Mouse (Mus musculus): ENCODE measurements around the gene Heca.
"Not testable (repeated sequence)": the region's sequence is repeated elsewhere in the genome, so short reads cannot be mapped to it uniquely, and the experiment has no call there.

Gene Heca

DNA sequence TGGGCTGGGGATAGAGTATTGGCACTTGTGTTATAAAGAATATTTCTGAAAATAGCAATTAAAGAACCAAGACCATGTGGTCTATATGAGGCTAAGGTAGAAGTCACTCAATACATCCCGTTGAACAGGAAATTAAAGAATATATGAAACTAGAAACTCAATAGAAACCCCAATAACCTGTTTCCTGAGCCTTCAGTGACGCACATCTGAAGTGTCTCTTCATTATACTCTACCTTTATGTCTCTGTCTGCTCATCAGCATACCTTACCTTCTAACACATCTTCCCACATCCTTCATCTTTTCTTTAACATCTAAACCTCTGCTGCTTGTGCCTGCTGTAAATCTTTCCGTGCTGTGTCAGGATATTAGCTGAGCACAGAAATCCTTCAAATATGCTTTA, 67.8 kb downstream of the Heca start:
- DNase-seq (ENCODE audit: low spot score) = no peak

DNA sequence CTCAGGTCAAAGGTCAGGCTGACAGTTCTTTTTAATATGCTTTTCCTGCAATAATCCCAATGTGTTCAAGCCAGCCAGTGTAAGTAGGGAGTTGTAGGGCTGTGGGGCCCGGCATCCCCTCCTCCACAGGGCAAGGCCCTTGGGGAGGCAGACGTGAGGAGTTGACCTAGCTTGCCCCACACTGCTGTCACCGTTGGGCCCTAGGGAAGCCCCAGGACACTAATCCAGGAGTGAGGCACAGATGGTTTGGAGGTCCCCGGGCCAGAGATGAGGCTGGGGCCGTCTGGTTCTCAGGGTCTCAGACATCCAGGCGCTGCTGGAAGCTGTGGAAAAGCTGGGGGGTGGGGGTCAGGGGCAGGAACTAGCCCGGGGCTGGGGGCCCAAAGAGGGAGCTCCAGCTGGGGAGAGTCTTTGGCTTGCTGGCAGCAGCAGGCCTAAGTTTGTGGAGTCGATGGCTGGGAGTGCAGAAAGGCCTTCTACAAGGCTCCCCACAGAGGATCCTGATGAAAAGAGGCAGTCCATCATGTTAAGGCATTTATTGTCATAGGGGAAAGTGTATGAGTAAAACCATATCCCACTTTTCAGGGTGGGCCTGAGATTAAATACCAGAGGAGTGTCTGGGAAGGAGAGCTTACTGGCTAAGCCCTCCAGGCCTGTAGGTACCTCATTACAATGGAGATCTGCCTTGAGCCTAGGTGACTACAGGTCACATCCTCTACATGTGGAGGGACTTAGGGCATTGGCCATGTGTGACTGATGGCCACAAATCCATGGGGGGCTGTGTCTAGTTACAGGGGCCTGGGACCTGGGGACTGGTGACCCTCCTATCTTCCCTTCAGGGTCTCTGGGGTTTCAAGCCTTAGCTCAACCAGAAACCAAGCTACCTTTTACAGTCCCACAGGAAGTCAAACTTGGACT, 69.6 kb downstream of the Heca start:
- no peak for DNase-seq (ENCODE audit: low spot score)

DNA sequence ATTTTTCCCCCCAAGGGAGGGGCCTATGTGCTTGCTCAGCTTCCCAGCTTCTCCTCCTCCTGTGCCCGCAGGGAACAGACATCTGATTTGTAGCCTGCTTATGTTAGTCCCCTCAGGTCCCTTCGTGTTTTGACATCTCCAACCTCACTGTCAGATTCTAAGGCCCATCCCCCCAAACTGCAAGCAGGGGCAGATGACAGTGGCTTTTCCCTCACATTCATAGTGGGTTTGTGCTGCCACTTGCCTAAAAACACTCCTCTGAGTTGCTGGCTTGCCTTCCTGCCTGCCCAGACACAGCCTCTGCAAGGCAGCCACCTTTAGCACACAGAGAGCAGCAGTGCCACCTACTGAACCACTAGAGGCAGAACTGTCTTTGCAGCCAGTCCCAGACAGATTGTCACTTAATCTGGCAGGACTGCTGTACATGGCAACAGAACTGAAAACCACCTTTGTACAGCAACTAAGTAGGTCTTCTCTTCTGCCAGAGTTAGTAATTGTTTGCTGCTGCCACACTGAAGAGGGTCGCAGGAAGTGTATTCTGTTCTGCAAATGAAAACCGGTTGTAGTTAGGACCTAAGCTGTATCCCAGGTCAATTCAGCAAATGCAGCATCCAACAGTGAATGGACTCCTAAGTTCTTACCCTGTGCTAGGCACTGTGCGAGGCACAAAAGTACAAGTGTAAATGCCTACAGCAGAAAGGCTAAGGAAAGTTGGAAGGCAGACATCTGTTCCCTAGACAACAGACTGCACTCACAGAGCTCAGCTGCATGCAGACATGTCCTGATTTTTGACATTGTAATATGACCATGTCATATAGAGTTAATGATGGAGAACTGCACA, 77.8 kb downstream of the Heca start:
- DNase-seq (ENCODE audit: low spot score) = peak; percentile 40

DNA sequence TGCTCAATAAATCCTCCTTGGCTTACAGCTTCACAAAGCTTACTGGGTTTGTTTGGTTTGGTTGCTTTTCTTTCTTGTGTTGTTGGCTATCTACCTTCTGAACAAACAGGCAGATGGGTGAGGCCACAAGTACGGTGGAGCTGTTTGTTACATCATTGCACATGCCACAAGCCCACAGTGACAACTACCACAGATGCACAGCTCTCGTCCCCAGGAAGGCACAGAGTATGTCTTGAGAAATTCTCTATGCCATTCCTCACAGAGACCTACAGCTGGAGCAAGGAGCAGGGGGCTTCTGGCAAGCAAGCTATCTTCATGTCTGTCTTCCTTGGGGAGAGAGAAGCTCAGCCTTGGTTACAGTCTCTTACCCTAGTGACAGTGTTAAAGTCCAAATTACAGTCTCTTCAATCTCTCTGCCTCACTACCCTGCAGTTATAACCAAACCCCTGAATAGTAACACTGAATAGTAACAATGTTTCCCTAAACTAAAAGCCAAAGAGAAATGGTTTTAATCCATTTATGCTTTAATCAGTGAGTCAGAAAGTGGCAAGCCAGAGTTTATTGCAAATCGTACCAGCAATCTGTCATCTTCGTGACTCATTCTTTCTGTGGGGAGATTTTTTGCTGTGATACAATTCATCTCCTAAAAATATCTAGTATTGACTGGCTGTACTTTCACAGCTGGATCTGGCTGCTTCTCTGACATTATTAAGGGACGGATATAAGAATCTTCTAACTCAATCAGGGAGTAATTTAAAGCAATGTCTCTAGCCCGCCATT, 87.0 kb downstream of the Heca start:
- DNase-seq (ENCODE audit: low spot score) = no peak

DNA sequence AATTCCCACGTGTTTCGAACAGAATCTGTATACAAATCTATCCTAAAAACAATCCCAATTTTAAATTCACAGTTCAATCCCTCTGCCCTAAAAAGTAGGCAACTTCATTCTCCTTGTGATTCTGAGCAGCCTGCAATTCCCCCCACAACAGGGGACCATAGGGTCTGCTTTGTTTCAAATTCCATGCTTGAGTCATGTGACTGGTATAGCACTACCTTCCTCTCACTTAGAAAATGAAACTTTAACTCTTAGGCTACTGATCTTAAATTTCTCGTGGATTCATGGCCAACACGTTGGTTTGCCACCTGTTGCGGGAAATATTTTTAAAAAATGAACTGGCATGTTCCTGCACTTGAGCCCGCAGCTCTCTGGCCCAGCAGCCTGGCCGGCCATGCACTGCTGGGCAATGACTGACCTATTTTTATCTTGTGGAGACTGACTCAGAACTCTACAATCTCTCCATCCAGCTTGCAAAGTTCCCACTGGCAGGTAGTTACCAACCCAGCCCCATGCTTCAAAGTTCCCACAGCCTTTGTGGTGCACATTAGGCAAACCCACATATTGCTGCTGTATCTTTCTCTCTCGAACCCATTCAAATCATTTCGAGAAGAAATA, 90.1 kb downstream of the Heca start:
- DNase-seq (ENCODE audit: low spot score) = no peak

DNA sequence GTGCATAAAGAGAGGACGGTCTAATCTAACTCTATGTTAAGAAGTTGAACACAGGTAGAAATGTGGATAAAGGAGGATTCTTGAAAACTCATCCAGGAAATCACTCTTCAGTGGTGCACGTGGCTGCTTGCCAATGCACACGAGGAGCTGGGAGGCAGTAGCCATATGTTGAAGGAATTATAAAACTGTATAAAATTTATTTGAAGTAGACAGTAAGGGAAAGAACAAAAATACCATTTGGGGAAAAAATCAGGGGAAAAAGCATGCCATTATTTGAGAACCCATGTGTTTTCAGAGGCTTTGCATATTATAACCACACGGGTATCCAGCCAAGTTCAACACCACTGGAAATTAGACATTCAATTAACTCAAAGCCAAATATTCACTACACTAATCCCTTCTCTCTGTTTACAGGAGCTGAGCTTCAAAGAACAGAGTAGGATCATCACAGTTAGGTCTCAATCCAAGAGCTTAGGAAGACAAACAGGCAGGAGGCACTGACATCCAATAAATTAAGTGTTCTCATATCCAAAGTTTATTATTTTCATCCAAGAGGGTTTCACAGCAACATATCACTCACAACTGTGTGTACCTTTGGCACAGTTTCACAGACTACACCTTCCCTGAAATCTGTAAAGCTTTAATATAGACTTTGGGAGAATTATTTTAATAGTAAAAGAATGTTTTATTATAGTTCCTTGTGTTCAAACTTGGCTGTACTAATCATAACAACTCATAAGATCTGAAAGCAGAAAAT, 102.9 kb downstream of the Heca start:
- no peak for DNase-seq (ENCODE audit: low spot score)

DNA sequence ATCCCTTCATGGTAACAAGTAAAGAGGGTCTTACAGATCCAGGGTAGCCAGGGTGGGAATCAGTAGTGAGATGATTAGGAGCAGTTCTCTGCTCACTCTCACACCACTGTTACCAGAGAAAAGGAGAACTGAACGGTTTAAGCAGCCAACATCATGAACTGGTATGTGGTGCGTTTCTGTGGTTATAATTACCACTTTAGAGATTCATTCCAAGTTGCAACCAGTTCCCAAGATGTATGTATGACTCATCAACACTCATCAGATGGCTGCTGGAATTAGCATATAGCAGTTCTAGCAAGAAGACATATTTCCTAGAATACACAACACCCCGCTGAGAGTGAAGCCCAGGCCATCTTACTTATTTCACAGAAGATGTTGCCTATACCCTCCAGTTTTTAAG, 105.8 kb downstream of the Heca start:
- no peak for DNase-seq (ENCODE audit: low spot score)

DNA sequence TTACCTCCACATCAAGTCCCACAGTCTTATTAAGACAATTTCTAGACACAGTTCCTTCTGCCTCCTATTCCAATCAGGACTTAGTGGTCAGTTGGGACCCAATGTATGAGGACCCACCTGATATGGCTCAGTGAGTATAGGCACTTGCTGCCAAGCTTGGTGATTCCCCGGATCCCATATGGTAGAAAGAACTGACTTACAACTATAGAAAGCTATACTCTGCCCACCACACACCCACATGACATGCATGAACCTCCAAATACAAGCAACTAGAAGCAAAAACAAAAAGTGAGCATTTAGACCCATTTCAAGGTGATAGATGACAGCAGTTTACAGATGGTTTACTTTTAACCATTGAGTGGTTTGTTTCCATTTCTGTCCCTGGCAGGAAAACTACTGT, 111.6 kb downstream of the Heca start:
- DNase-seq (ENCODE audit: low spot score) = no peak

DNA sequence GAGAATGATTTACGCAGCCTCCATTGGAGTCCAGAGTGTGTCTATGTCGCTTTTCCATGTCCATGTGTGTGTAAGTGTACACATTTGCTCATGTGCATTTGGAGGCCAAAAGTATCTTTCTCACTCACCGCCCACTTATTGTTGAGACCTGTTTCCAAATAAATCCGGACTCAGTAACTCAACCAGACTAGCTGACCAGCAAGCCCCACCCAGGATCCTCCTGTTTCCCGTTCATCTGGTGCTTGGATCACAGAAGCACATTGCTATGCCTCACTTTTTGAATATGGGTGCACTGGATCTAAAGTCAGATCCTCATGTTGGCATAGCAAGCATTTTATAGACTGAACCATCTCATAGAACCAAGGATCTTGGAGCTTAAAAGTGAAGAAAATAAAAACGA, 112.8 kb downstream of the Heca start:
- no peak for DNase-seq (ENCODE audit: low spot score)

DNA sequence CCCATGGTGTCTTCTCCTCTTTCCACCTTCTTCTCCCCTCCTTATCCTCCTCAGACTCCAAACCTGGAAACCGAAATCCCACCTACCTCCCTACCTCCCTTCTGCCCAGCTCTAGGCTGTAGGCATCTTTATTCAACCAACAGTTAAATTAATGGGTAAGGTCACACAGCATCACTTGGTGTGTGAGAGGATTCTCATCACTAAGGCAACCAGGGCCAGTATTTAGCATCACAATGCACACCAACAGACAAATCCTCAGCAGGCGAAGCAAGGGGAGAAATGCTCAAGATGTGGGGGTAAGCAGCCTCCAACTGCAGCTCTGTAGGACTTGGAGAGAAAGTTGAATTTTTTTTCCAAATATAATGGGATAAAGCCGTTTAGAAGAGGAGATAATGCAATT, 116.8 kb downstream of the Heca start:
- DNase-seq (ENCODE audit: low spot score) = no peak

DNA sequence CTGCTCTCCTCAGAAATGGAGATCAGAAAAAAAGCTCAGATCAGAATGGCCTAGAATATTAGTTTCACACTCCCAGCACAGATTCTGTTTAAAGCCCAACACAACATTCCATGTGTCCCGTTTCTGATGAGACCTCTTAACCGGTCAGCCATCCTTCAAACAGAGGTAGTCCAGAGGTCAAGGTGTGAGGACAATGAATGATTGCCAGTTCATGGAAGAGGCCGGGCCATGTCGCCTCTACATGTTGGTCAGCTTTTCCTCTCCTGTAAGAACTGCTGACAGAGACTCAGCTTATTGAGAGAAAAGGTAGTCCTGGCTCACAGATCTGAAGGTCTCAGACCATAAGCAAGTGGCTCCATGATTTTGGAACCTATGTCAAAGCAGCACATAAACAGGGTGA, 118.7 kb downstream of the Heca start:
- no peak for DNase-seq (ENCODE audit: low spot score)

DNA sequence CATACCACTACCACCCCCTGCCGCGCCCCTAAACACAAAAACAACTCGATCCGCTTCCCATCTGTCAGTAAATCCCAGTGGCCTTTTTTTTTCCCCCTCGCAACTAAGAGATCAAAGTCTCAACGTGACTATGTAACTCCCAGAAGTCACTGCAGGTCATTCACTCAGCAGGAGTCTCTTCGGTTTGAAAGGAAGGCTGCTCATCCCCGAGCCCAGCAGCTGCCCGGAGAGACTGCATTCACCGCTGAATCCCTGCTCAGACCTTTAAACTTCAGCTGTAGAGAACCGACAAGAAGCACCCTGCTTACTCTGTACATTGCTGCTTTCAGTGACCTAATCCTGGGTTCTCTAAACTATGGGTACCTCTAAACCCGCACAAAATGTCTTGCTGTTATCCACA, 120.5 kb downstream of the Heca start:
- no peak for DNase-seq (ENCODE audit: low spot score)

DNA sequence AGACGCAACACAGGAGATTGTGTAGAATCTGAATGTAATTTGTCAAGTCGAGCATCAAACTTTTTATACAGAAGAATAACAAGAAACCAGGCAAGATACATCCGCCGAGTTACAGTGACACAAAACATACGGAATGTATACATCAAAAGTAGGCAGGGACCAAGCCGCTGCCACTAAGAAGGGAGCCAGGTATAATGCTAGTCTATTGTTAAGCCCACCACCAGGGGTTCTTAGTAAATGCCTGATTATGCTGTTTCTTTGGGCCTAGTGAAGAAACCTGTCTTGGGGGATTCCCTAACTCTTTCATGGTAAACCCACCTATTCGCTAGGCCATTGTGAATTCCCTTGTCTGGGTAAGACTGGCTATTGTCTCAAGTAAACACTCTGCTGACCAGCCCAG, 127.4 kb downstream of the Heca start:
- DNase-seq (ENCODE audit: low spot score) = not testable (repeated sequence)

All from ovary, adult 18-20 months (tissue).